Mouse (Mus musculus): ENCODE data around the gene Bbip1. TPM values are rescaled to one million over a fixed set of nuclear protein-coding genes. Genes with fewer than 3 reads are reported as not detected.

Gene Bbip1
- 89.6 and 93.3 TPM in 2 replicates for polyA plus RNA-seq (2016; fragmentation: Nextera tagmentation; extraction: Ambion mirVana)

- peak within 1 kb of the TSS; percentile 96 for H3K27ac ChIP-seq
- ATAC-seq (ENCODE audit: insufficient number of reproducible peaks, insufficient read depth, low FRiP score, low TSS enrichment, low read depth), result peak; percentile 94
These were observed at the start of gene Bbip1, which contains the start of gene Shoc2 for GRCm38 (mm10) chr19:53943802-53944785. Bbip1 (minus strand) TSS chr19:53944627. Shoc2 (plus strand) TSS chr19:53944306.

GRCm38 (mm10) chr19:53993860-53994259 lies 49.4 kb upstream of the Bbip1 start:
- ATAC-seq (ENCODE audit: insufficient number of reproducible peaks, insufficient read depth, low FRiP score, low TSS enrichment, low read depth), result no peak
- H3K4me2 ChIP-seq, result no peak overlapping the region
- 79% methylated on average over 3 of the region's 3 CpGs for WGBS
- peaks cover 10% of the 10 kb centered on the region for H3K4me1 ChIP-seq (replicated peaks)
- H3K9ac ChIP-seq (replicated peaks), result no peak overlapping the region
- H3K27me3 ChIP-seq, result no peaks in the 10 kb centered on the region
- peaks cover 6% of the 10 kb centered on the region; the same call in 1 of the 2 replicates for H3K36me3 ChIP-seq
- H3K27ac ChIP-seq, result no peak overlapping the region
- no peak overlapping the region for H3K4me3 ChIP-seq (replicated peaks)
- H3K9me3 ChIP-seq, result no peaks in the 10 kb centered on the region

More at GRCm38 (mm10) chr19:53943802-53944785, at the start of gene Bbip1, which contains the start of gene Shoc2:
- Histone ChIP-seq H3K9ac (replicated peaks) (peak within 1 kb of the TSS; percentile 96), H3K36me3 (peaks cover 5% of the 10 kb centered on the region; the same call in 1 of the 2 replicates), H3K4me1 (replicated peaks) (peaks cover 14% of the 10 kb centered on the region), H3K9me3 (no peaks in the 10 kb centered on the region), H3K27me3 (no peaks in the 10 kb centered on the region), H3K4me3 (replicated peaks) (peak within 1 kb of the TSS; percentile 89), H3K4me2 (peak within 1 kb of the TSS; percentile 66)
- under 1% methylated on average over 62 of the region's 62 CpGs for WGBS

GRCm38 (mm10) chr19:53990538-53990937 lies 46.1 kb upstream of the Bbip1 start:
- WGBS, result 93% methylated on average over 2 of the region's 2 CpGs
- ATAC-seq (ENCODE audit: insufficient number of reproducible peaks, insufficient read depth, low FRiP score, low TSS enrichment, low read depth), result no peak

GRCm38 (mm10) chr19:53984628-53985027 lies 40.2 kb upstream of the Bbip1 start:
- Histone ChIP-seq H3K27me3 (no peaks in the 10 kb centered on the region), H3K4me1 (replicated peaks) (peaks cover 5% of the 10 kb centered on the region), H3K36me3 (peaks cover 17% of the 10 kb centered on the region; the same call in 1 of the 2 replicates), H3K27ac (no peak overlapping the region), H3K4me3 (replicated peaks) (no peak overlapping the region), H3K9ac (replicated peaks) (no peak overlapping the region), H3K9me3 (no peaks in the 10 kb centered on the region), H3K4me2 (no peak overlapping the region)
- WGBS, result 95% methylated on average over 3 of the region's 3 CpGs
- ATAC-seq (ENCODE audit: insufficient number of reproducible peaks, insufficient read depth, low FRiP score, low TSS enrichment, low read depth), result no peak

More at GRCm38 (mm10) chr19:53990538-53990937, 46.1 kb upstream of the Bbip1 start:
- Histone ChIP-seq H3K9me3 (no peaks in the 10 kb centered on the region), H3K4me1 (replicated peaks) (0 out of 2 replicates have a peak, but pooled peaks cover 2% of the 10 kb centered on the region), H3K4me2 (no peak overlapping the region), H3K9ac (replicated peaks) (no peak overlapping the region), H3K27ac (no peak overlapping the region), H3K27me3 (no peaks in the 10 kb centered on the region), H3K36me3 (peaks cover 21% of the 10 kb centered on the region; the same call in 1 of the 2 replicates), H3K4me3 (replicated peaks) (no peak overlapping the region)

GRCm38 (mm10) chr19:53983336-53983735 lies 38.9 kb upstream of the Bbip1 start:
- Histone ChIP-seq H3K4me1 (replicated peaks) (peaks cover 5% of the 10 kb centered on the region), H3K9ac (replicated peaks) (no peak overlapping the region), H3K36me3 (peaks cover 14% of the 10 kb centered on the region; the same call in 1 of the 2 replicates), H3K4me2 (no peak overlapping the region), H3K27ac (no peak overlapping the region), H3K4me3 (replicated peaks) (no peak overlapping the region), H3K27me3 (no peaks in the 10 kb centered on the region), H3K9me3 (no peaks in the 10 kb centered on the region; the same call in 1 of the 2 replicates)
- WGBS, result 100% methylated on average over 1 of the region's 1 CpGs
- no peak for ATAC-seq (ENCODE audit: insufficient number of reproducible peaks, insufficient read depth, low FRiP score, low TSS enrichment, low read depth)

- Histone ChIP-seq H3K4me3 (replicated peaks) (no peak overlapping the region), H3K4me2 (no peak overlapping the region), H3K36me3 (peaks cover 4% of the 10 kb centered on the region; the same call in 1 of the 2 replicates), H3K9me3 (peaks cover 2% of the 10 kb centered on the region; the same call in 1 of the 2 replicates), H3K4me1 (replicated peaks) (peaks cover 5% of the 10 kb centered on the region), H3K27me3 (no peaks in the 10 kb centered on the region), H3K27ac (no peak overlapping the region), H3K9ac (replicated peaks) (no peak overlapping the region)
- 43% methylated on average over 3 of the region's 3 CpGs for WGBS
- no peak for ATAC-seq (ENCODE audit: insufficient number of reproducible peaks, insufficient read depth, low FRiP score, low TSS enrichment, low read depth)
These were observed 37.6 kb upstream of the Bbip1 start for GRCm38 (mm10) chr19:53982041-53982440.

DNA sequence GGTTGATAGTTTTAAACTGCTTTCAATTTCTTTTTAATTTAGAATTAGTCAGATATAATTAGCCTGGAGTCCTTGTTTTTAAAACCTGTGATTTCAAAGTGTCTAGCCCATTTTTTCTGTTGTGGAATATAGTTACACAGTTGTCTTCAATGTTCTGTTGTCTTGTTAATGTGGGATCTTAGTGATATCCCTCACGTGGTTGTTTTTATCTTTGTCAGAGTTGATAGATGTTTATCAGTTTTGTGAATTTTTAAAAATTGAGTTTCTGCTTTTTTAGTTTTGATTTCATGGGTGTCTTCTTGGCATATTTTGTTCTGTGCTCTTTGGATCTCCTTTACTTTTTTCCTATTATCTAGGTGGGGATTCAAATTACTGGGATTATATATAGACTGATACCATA lies 29.2 kb upstream of the Bbip1 start:
- ATAC-seq (ENCODE audit: insufficient number of reproducible peaks, insufficient read depth, low FRiP score, low TSS enrichment, low read depth), result no peak
- no peak overlapping the region for H3K27ac ChIP-seq
- H3K4me3 ChIP-seq (replicated peaks), result no peak overlapping the region
- H3K4me1 ChIP-seq (replicated peaks), result peaks cover 5% of the 10 kb centered on the region; the same call in 1 of the 2 replicates
- peaks cover 8% of the 10 kb centered on the region; the same call in 1 of the 2 replicates for H3K36me3 ChIP-seq
- peaks cover 8% of the 10 kb centered on the region; the same call in 1 of the 2 replicates for H3K9me3 ChIP-seq
- 84% methylated on average over 1 of the region's 1 CpGs for WGBS
- H3K4me2 ChIP-seq, result no peak overlapping the region
- H3K9ac ChIP-seq (replicated peaks), result no peak overlapping the region
- H3K27me3 ChIP-seq, result no peaks in the 10 kb centered on the region

DNA sequence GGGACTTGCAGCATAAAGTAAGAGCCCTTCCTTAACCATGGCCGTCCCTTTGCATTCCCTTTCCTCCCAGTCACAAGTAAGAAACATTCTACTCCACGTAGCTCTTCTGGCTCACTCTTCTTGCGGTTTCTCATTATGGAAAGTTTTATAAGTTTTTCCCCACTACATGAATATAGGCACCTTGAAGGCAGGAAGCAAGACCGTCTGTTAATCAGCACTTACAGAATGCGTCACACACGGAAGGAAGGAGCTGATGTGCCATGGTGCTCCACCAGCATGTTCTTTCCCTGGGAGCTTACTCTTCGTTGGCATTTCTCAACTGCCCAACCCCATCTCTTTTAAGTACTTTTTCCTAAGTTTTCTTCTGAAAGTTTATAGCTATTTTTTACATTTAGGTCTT lies 27.5 kb upstream of the Bbip1 start:
- Histone ChIP-seq H3K36me3 (peaks cover 5% of the 10 kb centered on the region; the same call in 1 of the 2 replicates), H3K4me1 (replicated peaks) (peaks cover 5% of the 10 kb centered on the region; the same call in 1 of the 2 replicates), H3K4me2 (no peak overlapping the region), H3K9me3 (0 out of 2 replicates have a peak, but pooled peaks cover 6% of the 10 kb centered on the region), H3K27me3 (no peaks in the 10 kb centered on the region), H3K4me3 (replicated peaks) (no peak overlapping the region), H3K27ac (no peak overlapping the region), H3K9ac (replicated peaks) (no peak overlapping the region)
- 72% methylated on average over 7 of the region's 7 CpGs for WGBS
- ATAC-seq (ENCODE audit: insufficient number of reproducible peaks, insufficient read depth, low FRiP score, low TSS enrichment, low read depth), result no peak

DNA sequence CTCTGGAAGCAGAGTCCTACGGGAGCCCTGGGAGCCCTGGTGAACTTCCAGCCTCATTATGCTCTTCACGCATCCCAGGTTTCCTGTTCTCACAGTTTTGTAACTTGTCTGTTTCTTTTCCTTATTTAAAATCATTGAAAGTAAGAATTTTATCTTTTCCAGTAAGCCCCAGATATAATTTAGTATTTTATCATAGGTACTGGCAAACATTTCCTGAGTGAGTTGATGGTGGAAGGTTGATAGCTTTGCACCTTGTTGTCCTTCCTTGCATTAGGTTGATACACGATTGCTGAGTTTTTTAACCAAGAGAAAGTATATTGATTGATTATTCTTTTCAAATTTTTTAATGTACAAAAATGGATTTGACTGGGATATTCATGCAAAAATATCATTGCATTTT lies 24.8 kb upstream of the Bbip1 start:
- Histone ChIP-seq H3K27me3 (no peaks in the 10 kb centered on the region), H3K9ac (replicated peaks) (no peak overlapping the region), H3K4me3 (replicated peaks) (no peak overlapping the region), H3K4me1 (replicated peaks) (no peaks in the 10 kb centered on the region), H3K9me3 (no peaks in the 10 kb centered on the region), H3K27ac (no peak overlapping the region), H3K4me2 (no peak overlapping the region), H3K36me3 (no peaks in the 10 kb centered on the region)
- ATAC-seq (ENCODE audit: insufficient number of reproducible peaks, insufficient read depth, low FRiP score, low TSS enrichment, low read depth), result no peak
- 92% methylated on average over 3 of the region's 3 CpGs for WGBS

- Histone ChIP-seq H3K9ac (replicated peaks) (no peak overlapping the region), H3K27me3 (no peaks in the 10 kb centered on the region), H3K4me1 (replicated peaks) (0 out of 2 replicates have a peak, but pooled peaks cover 3% of the 10 kb centered on the region), H3K4me2 (no peak overlapping the region), H3K27ac (no peak overlapping the region), H3K9me3 (no peaks in the 10 kb centered on the region), H3K4me3 (replicated peaks) (no peak overlapping the region), H3K36me3 (no peaks in the 10 kb centered on the region)
- no peak for ATAC-seq (ENCODE audit: insufficient number of reproducible peaks, insufficient read depth, low FRiP score, low TSS enrichment, low read depth)
- WGBS, result 91% methylated on average over 10 of the region's 10 CpGs
These were observed 20.6 kb upstream of the Bbip1 start for GRCm38 (mm10) chr19:53964910-53965633.

All from limb, embryonic 12.5 days (tissue).